Mouse (Mus musculus): ENCODE results near the gene Atad5.

GRCm38 (mm10) chr11:80088917-80089816, at the start of gene Atad5:
- TF ChIP-seq CTCF (conservative IDR thresholded peaks at IDR 0.05; ENCODE audit: low read length), result no peak
- TF ChIP-seq NANOG (IDR thresholded peaks at IDR 0.05; ENCODE audit: borderline replicate concordance, low read length), result no peak

All from E14TG2a.4 (cell line).